ENCODE assay signal across 15 mouse cellular contexts in the genomic region with DNA sequence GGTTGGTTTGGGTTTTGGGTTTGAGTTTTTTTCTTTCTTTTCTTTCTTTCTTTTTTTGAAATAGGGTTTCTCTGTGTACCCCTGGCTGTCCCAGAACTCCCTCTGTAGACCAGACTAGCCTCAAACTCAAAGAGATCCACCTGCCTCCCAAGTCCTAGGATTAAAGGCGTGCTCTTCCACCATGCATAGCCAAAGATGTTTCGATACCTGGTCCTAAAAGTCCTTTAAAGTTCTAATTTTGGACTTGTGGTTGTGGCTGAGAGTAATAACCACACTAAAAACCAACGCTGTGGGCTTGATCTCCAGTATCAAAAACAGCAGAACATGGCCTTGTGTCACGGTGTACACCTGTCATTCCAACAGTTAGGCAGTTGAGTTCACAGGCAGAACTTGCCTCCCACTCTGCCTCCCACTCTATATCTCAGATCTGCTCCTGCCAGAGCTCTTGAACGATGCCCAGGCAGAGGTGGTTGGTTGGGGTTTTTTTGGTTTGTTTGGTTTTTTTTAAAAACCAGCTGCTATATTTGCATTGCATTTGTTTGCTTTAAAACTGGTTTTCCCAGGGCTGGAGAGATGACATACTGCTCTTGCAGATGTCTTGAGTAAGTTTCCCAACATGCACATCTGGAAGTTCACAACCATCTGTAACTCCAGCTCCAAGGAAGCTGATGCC. TPM values are rescaled to one million over a fixed set of nuclear protein-coding genes. Genes with fewer than 3 reads are reported as not detected.
DNase-seq lines count a peak whose midpoint lies in the region.
"Had no signal": no experiment of that assay in that cellular context is flagged by ENCODE, and none has a peak within 500 bp of the region (broad histone marks: within the 10 kb centered on the region; RNA-seq: fewer than 3 reads in every experiment).

No protein-coding gene starts in this region.

- DNase-seq in heart, adult 11 months: peak; percentile 71
- DNase-seq in heart, postnatal 36 days: no peak
- DNase-seq in right cerebral cortex, adult 18-20 months: peak; percentile 34
- no peak for DNase-seq in right cerebral cortex, postnatal 4 days
- DNase-seq in fat pad, adult 2 months (ENCODE audit: extremely low read depth, low read depth, low spot score): peak; percentile 36
- DNase-seq in telencephalon, adult 2 months (ENCODE audit: low read depth, low spot score): peak; percentile 44
- DNase-seq in left cerebral cortex, adult 11 months (ENCODE audit: low spot score): no peak
- DNase-seq: adrenal gland, postnatal 36 days; cerebellum, adult 2 months; gastrocnemius, postnatal 25 days; kidney, adult 18-20 months; kidney, postnatal 10 days; liver, postnatal 0 days; retina, postnatal 1 day; thymus, adult 18-20 months had no signal

- intact Hi-C loops in heart, postnatal 36 days (cut with DNase I): no loop called here

RNA-seq across cellular contexts. Expression of a gene that starts 38.2 kb away (rescaled TPM):
- total RNA-seq in heart, postnatal 36 days (2021): under 1 TPM; 0.33 to 0.60 TPM

RNA-seq across cellular contexts. Expression of a gene that starts 38.4 kb away (rescaled TPM):
- 100 to 1,000 TPM; 301 to 318 TPM for total RNA-seq in heart, postnatal 36 days (2021)

RNA-seq across cellular contexts. Expression of a gene that starts 44.5 kb away (rescaled TPM):
- total RNA-seq in heart, postnatal 36 days (2021): 1 to 10 TPM; 1.8 to 3.2 TPM

Comparison
In these comparisons a context has a peak if more than half of its experiments do, and no peak if none do; other contexts are left out.
1. DNase-seq: peak in heart, adult 11 months (single experiment), right cerebral cortex, adult 18-20 months (single experiment), fat pad, adult 2 months (single experiment) and telencephalon, adult 2 months (single experiment); none in heart, postnatal 36 days (0 of 2), right cerebral cortex, postnatal 4 days (single experiment) and left cerebral cortex, adult 11 months (single experiment).